Mouse (Mus musculus): ENCODE data around the gene Kif26a. TPM values are rescaled to one million over a fixed set of nuclear protein-coding genes. Genes with fewer than 3 reads are reported as not detected.

Kif26a gene
- polyA plus RNA-seq, 1 experiment, result 28.8 TPM

DNA sequence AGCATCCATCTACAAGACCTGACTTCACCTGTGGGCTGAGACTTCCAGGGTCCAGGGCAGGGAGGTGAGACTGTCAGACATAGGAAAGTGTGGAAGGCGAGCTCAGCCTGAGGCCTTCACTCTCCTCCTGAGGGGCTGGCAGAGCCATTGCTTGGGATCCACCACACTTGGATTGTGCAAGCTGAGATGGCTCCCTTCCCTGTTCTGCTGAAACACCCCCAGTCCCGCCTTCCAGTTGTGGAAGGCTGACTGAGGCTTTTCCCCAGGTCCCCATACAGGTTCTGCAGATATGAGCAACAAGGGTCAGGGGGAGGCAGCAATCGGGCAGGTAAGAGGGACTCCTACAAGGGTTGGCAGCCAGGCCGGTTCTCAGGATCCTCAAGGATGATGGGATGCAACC lies 17.5 kb upstream of the Kif26a start:
- WGBS, result 86% methylated on average over 4 of the region's 4 CpGs
- no peak for TF ChIP-seq CTCF (IDR thresholded peaks at IDR 0.05; ENCODE audit: insufficient read depth, low read length)
- no peak for TF ChIP-seq POLR2A (IDR thresholded peaks at IDR 0.05; ENCODE audit: borderline replicate concordance, extremely low read depth, low read depth, low read length)

DNA sequence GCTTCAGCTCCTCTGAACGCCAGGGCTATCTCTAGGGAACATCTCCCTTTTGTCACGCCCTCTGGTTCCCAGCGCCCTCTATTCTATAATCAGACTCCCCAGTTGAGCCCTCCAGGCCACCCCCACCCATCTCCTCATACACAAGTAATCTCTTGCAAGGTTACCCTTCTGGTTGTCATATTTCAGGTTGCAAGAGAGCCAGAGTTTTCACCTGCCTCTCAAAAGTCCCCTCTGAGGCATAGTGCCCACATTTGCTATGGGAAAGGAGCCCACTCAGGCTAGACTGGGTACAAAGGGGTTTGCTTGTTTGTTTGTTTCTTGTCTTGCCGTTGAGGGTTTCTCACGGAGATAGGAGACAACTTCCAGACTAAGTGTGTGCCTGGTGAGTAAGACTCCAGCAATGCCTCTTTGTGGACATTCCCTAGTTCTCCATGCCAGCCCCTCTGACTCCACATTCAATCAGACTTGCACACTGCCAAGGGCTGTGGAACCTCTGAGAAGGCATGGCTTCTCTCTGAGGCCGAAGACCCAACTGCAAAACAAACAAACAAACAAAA lies 16.6 kb upstream of the Kif26a start:
- Histone ChIP-seq H3K4me3 (replicated peaks; ENCODE audit: extremely low read depth, low read depth, low read length) (no peak overlapping the region), H3K4me1 (ENCODE audit: control insufficient read depth, insufficient read depth, low read length) (peaks cover 4% of the 10 kb centered on the region; the same call in 1 of the 2 replicates)
- DNase-seq, result no peak
- 49% methylated on average over 6 of the region's 6 CpGs for WGBS
- TF ChIP-seq POLR2A (IDR thresholded peaks at IDR 0.05; ENCODE audit: borderline replicate concordance, extremely low read depth, low read depth, low read length) (no peak), CTCF (IDR thresholded peaks at IDR 0.05; ENCODE audit: insufficient read depth, low read length) (no peak)

More for the DNA sequence above, 17.5 kb upstream of the Kif26a start:
- DNase-seq, result no peak
- no peak overlapping the region for H3K4me3 ChIP-seq (replicated peaks; ENCODE audit: extremely low read depth, low read depth, low read length)
- peaks cover 4% of the 10 kb centered on the region; the same call in 1 of the 2 replicates for H3K4me1 ChIP-seq (ENCODE audit: control insufficient read depth, insufficient read depth, low read length)

DNA sequence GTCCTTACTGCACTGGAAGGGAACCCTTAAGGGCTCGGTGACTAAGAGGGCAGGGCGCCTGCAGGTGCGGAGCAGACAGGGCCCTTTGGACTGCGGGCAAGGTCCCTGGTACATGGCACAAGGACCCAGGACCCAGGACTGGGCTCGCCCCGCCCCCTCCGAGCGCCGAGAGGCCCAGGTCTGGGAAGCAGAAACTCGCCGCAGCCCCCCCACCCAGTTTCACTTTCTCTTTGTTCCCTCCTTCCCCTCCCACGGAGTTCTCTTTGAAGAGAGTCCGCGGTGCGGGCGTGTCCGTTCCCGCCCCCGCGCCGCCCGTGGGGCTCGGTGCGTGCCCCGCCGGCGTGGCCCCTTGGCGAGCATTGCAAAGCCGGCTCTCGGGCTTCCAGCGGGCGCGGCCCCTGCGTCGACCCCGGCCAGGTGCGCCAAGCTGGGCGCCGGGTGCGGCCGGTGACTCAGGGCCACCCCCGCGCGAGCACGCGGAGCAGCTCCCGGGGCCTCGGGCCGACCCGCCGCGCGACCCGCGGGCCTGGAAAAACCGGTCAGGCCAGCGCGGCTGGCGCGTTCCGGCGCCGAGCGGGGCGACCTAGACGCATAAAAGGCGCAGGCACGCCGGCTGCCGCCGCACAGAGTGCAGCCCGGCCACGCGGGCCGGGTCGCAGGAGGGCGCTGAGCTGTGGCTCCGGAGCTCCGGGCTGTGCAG lies 15.7 kb upstream of the Kif26a start:
- peak; percentile 74 for DNase-seq
- WGBS, result 1% methylated on average over 79 of the region's 79 CpGs
- TF ChIP-seq CTCF (IDR thresholded peaks at IDR 0.05; ENCODE audit: insufficient read depth, low read length) (no peak), POLR2A (IDR thresholded peaks at IDR 0.05; ENCODE audit: borderline replicate concordance, extremely low read depth, low read depth, low read length) (no peak)
- Histone ChIP-seq H3K4me3 (replicated peaks; ENCODE audit: extremely low read depth, low read depth, low read length) (peak overlapping the region; percentile 86), H3K4me1 (ENCODE audit: control insufficient read depth, insufficient read depth, low read length) (peaks cover 4% of the 10 kb centered on the region; the same call in 1 of the 2 replicates)

DNA sequence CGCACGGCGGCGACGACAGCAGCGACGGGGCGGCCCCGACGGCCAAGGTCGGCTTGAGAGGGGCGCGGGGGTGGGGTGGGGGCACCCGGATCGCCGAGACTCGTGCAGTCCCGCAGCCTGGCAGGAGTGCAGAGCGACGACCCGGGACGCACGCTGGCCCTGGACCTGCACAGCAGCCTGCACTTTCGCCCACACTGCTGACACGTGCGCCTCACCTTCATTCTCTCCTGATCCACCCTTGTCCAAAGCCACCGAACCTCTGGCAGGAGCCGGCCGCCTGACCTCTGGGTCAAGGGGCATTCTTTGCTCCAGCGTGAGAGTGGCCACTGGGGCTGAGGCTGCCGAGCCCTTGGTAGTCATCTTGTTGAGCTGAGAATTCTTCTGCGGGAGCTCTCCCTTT lies 15.1 kb upstream of the Kif26a start:
- DNase-seq, result no peak
- no peak for TF ChIP-seq POLR2A (IDR thresholded peaks at IDR 0.05; ENCODE audit: borderline replicate concordance, extremely low read depth, low read depth, low read length)
- no peak for TF ChIP-seq CTCF (IDR thresholded peaks at IDR 0.05; ENCODE audit: insufficient read depth, low read length)
- Histone ChIP-seq H3K4me1 (ENCODE audit: control insufficient read depth, insufficient read depth, low read length) (peaks cover 4% of the 10 kb centered on the region; the same call in 1 of the 2 replicates), H3K4me3 (replicated peaks; ENCODE audit: extremely low read depth, low read depth, low read length) (peak overlapping the region; percentile 86)
- 13% methylated on average over 32 of the region's 32 CpGs for WGBS

DNA sequence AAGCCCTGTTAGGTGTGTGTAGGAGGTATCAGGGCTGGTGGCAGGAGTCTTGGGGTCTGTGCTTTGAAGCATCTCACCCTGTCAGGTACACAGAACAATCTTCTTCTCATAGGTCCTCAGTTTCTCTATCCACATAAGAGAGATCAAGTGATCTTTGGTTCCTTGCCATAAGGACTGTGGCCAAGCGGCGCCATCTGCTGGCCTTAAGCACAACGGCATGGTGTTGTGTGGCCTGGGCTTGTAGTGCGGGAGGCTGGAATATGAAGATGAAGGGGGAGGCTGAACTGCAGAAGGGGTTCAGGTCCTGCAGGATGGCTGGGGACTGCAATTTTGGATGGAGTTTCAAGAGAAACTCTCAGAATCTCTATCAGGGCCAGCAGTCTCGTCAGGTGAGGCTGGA lies 5.8 kb upstream of the Kif26a start:
- peak; percentile 60 for DNase-seq
- no peak overlapping the region for H3K4me3 ChIP-seq (replicated peaks; ENCODE audit: extremely low read depth, low read depth, low read length)
- H3K4me1 ChIP-seq (ENCODE audit: control insufficient read depth, insufficient read depth, low read length), result no peaks in the 10 kb centered on the region
- peak; percentile 94 for TF ChIP-seq CTCF (IDR thresholded peaks at IDR 0.05; ENCODE audit: insufficient read depth, low read length)
- no peak for TF ChIP-seq POLR2A (IDR thresholded peaks at IDR 0.05; ENCODE audit: borderline replicate concordance, extremely low read depth, low read depth, low read length)
- WGBS, result 6% methylated on average over 5 of the region's 5 CpGs

DNA sequence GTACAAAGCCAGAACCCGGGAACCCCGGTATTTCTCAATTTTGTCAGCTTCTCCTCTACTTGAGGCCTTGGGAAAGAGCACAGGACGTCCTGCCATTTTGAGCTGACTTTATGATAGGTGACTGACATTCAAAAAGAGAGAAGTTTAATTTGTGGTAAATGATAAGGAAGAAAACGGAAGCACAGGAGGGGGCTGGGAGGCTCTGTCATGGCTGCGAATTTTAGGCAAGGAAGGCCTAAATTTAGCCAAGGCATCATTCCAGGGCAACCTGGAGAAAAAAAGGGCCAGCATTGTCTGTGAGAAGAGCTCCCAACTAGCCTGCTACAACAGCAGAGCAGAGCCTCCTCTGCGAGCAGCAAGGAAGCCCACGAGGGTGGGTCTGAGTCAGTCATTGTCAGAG lies 5.3 kb upstream of the Kif26a start:
- no peak overlapping the region for H3K4me3 ChIP-seq (replicated peaks; ENCODE audit: extremely low read depth, low read depth, low read length)
- no peaks in the 10 kb centered on the region; the same call in 1 of the 2 replicates for H3K4me1 ChIP-seq (ENCODE audit: control insufficient read depth, insufficient read depth, low read length)
- DNase-seq, result no peak
- WGBS, result 58% methylated on average over 7 of the region's 7 CpGs
- TF ChIP-seq POLR2A (IDR thresholded peaks at IDR 0.05; ENCODE audit: borderline replicate concordance, extremely low read depth, low read depth, low read length), result no peak

DNA sequence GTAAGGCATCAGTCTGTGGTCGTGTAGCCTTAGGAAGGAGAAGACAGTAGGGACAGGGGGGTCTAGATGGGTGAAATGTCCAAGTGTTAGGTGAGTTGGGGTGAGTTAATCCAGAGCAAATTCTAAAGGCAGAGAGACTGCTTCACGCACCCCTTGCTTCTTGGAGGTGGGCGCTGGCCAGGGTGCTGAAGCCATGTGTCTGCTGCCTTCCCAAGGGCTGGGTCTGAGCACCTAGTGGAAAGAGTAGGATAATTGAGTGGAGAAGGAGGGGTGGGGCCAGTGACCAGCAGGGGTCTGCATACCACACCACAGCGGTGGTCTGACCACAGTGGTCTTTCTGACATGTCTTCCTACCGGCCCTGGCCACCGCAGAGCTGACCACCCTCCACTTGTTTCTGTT lies 4.7 kb upstream of the Kif26a start:
- 4% methylated on average over 6 of the region's 6 CpGs for WGBS
- TF ChIP-seq CTCF (IDR thresholded peaks at IDR 0.05; ENCODE audit: insufficient read depth, low read length) (no peak), POLR2A (IDR thresholded peaks at IDR 0.05; ENCODE audit: borderline replicate concordance, extremely low read depth, low read depth, low read length) (no peak)
- H3K4me1 ChIP-seq (ENCODE audit: control insufficient read depth, insufficient read depth, low read length), result no peaks in the 10 kb centered on the region; the same call in 1 of the 2 replicates
- no peak for DNase-seq
- no peak overlapping the region for H3K4me3 ChIP-seq (replicated peaks; ENCODE audit: extremely low read depth, low read depth, low read length)

DNA sequence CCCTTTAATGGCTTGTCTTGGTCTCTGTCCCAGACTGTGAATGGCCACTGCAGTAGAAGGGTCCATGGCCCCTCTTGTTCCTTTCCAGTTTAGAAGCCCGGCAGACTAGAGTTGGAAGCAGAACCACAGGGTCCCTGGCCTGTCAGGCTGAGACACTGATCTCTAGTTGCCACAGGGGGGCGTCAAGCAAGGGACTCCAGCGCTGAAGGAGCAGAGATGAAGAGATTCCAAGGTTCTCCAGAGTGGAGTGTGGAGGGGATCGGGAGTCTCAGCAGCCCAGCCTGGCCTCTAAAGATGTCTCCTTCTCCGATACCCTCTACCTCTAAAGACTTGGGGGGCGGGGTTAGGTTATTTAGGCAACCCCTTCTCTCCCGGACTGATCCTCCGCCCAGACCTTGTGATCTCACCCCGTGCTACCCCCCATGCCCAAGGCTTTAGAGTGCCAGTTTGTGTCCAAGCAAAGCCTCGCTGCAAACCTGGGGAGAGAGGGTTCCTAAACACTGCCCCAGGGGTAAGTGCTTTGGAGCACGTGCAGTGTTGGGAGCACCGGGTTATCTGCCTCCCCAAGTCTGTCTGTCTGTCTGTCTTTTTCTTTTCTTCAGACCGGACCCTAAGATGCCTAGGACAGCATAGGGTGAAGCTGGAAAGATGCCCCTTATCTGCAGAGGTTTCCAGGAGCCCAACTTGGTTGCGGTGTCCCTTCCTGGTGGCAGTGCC lies 2.7 kb upstream of the Kif26a start:
- TF ChIP-seq POLR2A (IDR thresholded peaks at IDR 0.05; ENCODE audit: borderline replicate concordance, extremely low read depth, low read depth, low read length) (no peak), CTCF (IDR thresholded peaks at IDR 0.05; ENCODE audit: insufficient read depth, low read length) (peak; percentile 34; the same call in 1 of the 2 replicates)
- WGBS, result 7% methylated on average over 14 of the region's 14 CpGs
- peaks cover 3% of the 10 kb centered on the region for H3K4me1 ChIP-seq (ENCODE audit: control insufficient read depth, insufficient read depth, low read length)
- H3K4me3 ChIP-seq (replicated peaks; ENCODE audit: extremely low read depth, low read depth, low read length), result no peak overlapping the region
- no peak for DNase-seq

DNA sequence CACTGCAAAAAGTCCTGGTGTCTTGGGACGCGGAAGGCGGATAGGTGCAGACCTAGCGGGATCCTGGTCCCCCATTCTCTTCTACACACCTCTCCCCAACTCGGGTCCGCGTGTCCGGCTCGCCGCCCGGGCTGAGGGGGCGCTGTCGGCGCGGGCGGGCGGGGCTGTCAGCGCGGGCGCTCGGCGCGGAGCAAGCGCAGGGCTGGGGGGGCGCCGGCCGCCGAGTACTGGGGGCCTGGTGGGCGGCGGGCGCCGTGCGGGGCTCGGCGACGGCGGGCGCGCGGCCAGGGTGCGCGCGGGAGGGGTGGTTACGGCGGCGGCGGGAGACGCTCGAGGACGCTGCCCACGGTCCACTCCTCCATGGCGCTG lies 2.2 kb upstream of the Kif26a start:
- no peak for DNase-seq
- Histone ChIP-seq H3K4me3 (replicated peaks; ENCODE audit: extremely low read depth, low read depth, low read length) (no peak overlapping the region), H3K4me1 (ENCODE audit: control insufficient read depth, insufficient read depth, low read length) (peaks cover 3% of the 10 kb centered on the region)
- WGBS, result under 1% methylated on average over 37 of the region's 52 CpGs
- no peak for TF ChIP-seq POLR2A (IDR thresholded peaks at IDR 0.05; ENCODE audit: borderline replicate concordance, extremely low read depth, low read depth, low read length)
- TF ChIP-seq CTCF (IDR thresholded peaks at IDR 0.05; ENCODE audit: insufficient read depth, low read length), result no peak

All from lung, adult 2 months (tissue).